Mouse (Mus musculus): ENCODE data around the gene Tsc2. TPM values are rescaled to one million over a fixed set of nuclear protein-coding genes. Genes with fewer than 3 reads are reported as not detected.

The Tsc2 gene
- polyA plus RNA-seq, 1 experiment from 2014 or later = 58.2 TPM

- under 1% methylated on average over 35 of the region's 35 CpGs for WGBS
- peak; percentile 24; the same call in 1 of the 2 replicates for ATAC-seq (ENCODE audit: low read depth)
These were observed 17.2 kb upstream of the Tsc2 start for GRCm38 (mm10) chr17:24649581-24650069.

GRCm38 (mm10) chr17:24648731-24649377, 16.4 kb upstream of the Tsc2 start:
- Histone ChIP-seq H3K27me3 (ENCODE audit: control insufficient read depth, insufficient read depth, low read depth, low read length) (no peaks in the 10 kb centered on the region), H3K4me1 (replicated peaks; ENCODE audit: control insufficient read depth, insufficient read depth, low read length) (peaks cover 45% of the 10 kb centered on the region), H3K4me3 (ENCODE audit: low read length) (peak overlapping the region; percentile 86), H3K9me3 (ENCODE audit: control insufficient read depth, low read length) (no peaks in the 10 kb centered on the region), H3K4me2 (ENCODE audit: low read depth, low read length) (peak overlapping the region; percentile 83), H3K9ac (ENCODE audit: low read length) (peak overlapping the region; percentile 93), H3K36me3 (ENCODE audit: control insufficient read depth, insufficient read depth, low read length) (no peaks in the 10 kb centered on the region), H3K27ac (ENCODE audit: low read length) (peak overlapping the region; percentile 67; the same call in 1 of the 2 replicates)
- ATAC-seq (ENCODE audit: low read depth) = no peak
- 65% methylated on average over 10 of the region's 10 CpGs for WGBS

More at GRCm38 (mm10) chr17:24649581-24650069, 17.2 kb upstream of the Tsc2 start:
- peaks cover 38% of the 10 kb centered on the region for H3K4me1 ChIP-seq (replicated peaks; ENCODE audit: control insufficient read depth, insufficient read depth, low read length)
- H3K4me3 ChIP-seq (ENCODE audit: low read length) = peak overlapping the region; percentile 86
- H3K9me3 ChIP-seq (ENCODE audit: control insufficient read depth, low read length) = no peaks in the 10 kb centered on the region
- H3K4me2 ChIP-seq (ENCODE audit: low read depth, low read length) = peak overlapping the region; percentile 83
- H3K27me3 ChIP-seq (ENCODE audit: control insufficient read depth, insufficient read depth, low read depth, low read length) = no peaks in the 10 kb centered on the region
- peak overlapping the region; percentile 93 for H3K9ac ChIP-seq (ENCODE audit: low read length)
- peak overlapping the region; percentile 67 for H3K27ac ChIP-seq (ENCODE audit: low read length)
- no peaks in the 10 kb centered on the region for H3K36me3 ChIP-seq (ENCODE audit: control insufficient read depth, insufficient read depth, low read length)

GRCm38 (mm10) chr17:24647493-24647892, 15.1 kb upstream of the Tsc2 start:
- no peak for ATAC-seq (ENCODE audit: low read depth)
- Histone ChIP-seq H3K4me3 (ENCODE audit: low read length) (peak overlapping the region; percentile 18; the same call in 1 of the 2 replicates), H3K27me3 (ENCODE audit: control insufficient read depth, insufficient read depth, low read depth, low read length) (no peaks in the 10 kb centered on the region), H3K36me3 (ENCODE audit: control insufficient read depth, insufficient read depth, low read length) (no peaks in the 10 kb centered on the region), H3K4me1 (replicated peaks; ENCODE audit: control insufficient read depth, insufficient read depth, low read length) (peaks cover 47% of the 10 kb centered on the region), H3K9me3 (ENCODE audit: control insufficient read depth, low read length) (no peaks in the 10 kb centered on the region), H3K27ac (ENCODE audit: low read length) (peak overlapping the region; percentile 65), H3K9ac (ENCODE audit: low read length) (peak overlapping the region; percentile 52), H3K4me2 (ENCODE audit: low read depth, low read length) (peak overlapping the region; percentile 41)
- WGBS = 69% methylated on average over 11 of the region's 11 CpGs

- Histone ChIP-seq H3K4me3 (ENCODE audit: low read length) (no peak overlapping the region), H3K4me1 (replicated peaks; ENCODE audit: control insufficient read depth, insufficient read depth, low read length) (peaks cover 47% of the 10 kb centered on the region), H3K9ac (ENCODE audit: low read length) (no peak overlapping the region), H3K27me3 (ENCODE audit: control insufficient read depth, insufficient read depth, low read depth, low read length) (no peaks in the 10 kb centered on the region), H3K36me3 (ENCODE audit: control insufficient read depth, insufficient read depth, low read length) (no peaks in the 10 kb centered on the region; the same call in 1 of the 2 replicates), H3K27ac (ENCODE audit: low read length) (peak overlapping the region; percentile 65), H3K4me2 (ENCODE audit: low read depth, low read length) (no peak overlapping the region), H3K9me3 (ENCODE audit: control insufficient read depth, low read length) (no peaks in the 10 kb centered on the region)
- 80% methylated on average over 4 of the region's 4 CpGs for WGBS
- no peak for ATAC-seq (ENCODE audit: low read depth)
These were observed 14.0 kb upstream of the Tsc2 start for GRCm38 (mm10) chr17:24646381-24646780.

GRCm38 (mm10) chr17:24645916-24646315, 13.5 kb upstream of the Tsc2 start:
- H3K27me3 ChIP-seq (ENCODE audit: control insufficient read depth, insufficient read depth, low read depth, low read length) = no peaks in the 10 kb centered on the region
- H3K27ac ChIP-seq (ENCODE audit: low read length) = peak overlapping the region; percentile 65
- no peaks in the 10 kb centered on the region for H3K9me3 ChIP-seq (ENCODE audit: control insufficient read depth, low read length)
- no peak overlapping the region for H3K4me3 ChIP-seq (ENCODE audit: low read length)
- ATAC-seq (ENCODE audit: low read depth) = no peak
- H3K36me3 ChIP-seq (ENCODE audit: control insufficient read depth, insufficient read depth, low read length) = peaks cover under 1% of the 10 kb centered on the region
- 62% methylated on average over 3 of the region's 3 CpGs for WGBS
- H3K4me1 ChIP-seq (replicated peaks; ENCODE audit: control insufficient read depth, insufficient read depth, low read length) = peaks cover 47% of the 10 kb centered on the region
- H3K4me2 ChIP-seq (ENCODE audit: low read depth, low read length) = no peak overlapping the region
- no peak overlapping the region for H3K9ac ChIP-seq (ENCODE audit: low read length)

GRCm38 (mm10) chr17:24644875-24645721, 12.7 kb upstream of the Tsc2 start:
- Histone ChIP-seq H3K9ac (ENCODE audit: low read length) (peak overlapping the region; percentile 42), H3K27ac (ENCODE audit: low read length) (peak overlapping the region; percentile 65), H3K4me1 (replicated peaks; ENCODE audit: control insufficient read depth, insufficient read depth, low read length) (peaks cover 42% of the 10 kb centered on the region), H3K27me3 (ENCODE audit: control insufficient read depth, insufficient read depth, low read depth, low read length) (no peaks in the 10 kb centered on the region), H3K36me3 (ENCODE audit: control insufficient read depth, insufficient read depth, low read length) (peaks cover 3% of the 10 kb centered on the region), H3K4me3 (ENCODE audit: low read length) (peak overlapping the region; percentile 5; the same call in 1 of the 2 replicates), H3K4me2 (ENCODE audit: low read depth, low read length) (peak overlapping the region; percentile 37), H3K9me3 (ENCODE audit: control insufficient read depth, low read length) (no peaks in the 10 kb centered on the region)
- peak; percentile 42 for ATAC-seq (ENCODE audit: low read depth)
- whole genome bisulfite sequencing = 71% methylated on average over 8 of the region's 9 CpGs

- H3K27me3 ChIP-seq (ENCODE audit: control insufficient read depth, insufficient read depth, low read depth, low read length) = no peaks in the 10 kb centered on the region
- peaks cover 41% of the 10 kb centered on the region for H3K4me1 ChIP-seq (replicated peaks; ENCODE audit: control insufficient read depth, insufficient read depth, low read length)
- ATAC-seq (ENCODE audit: low read depth) = peak; percentile 53
These were observed 11.7 kb upstream of the Tsc2 start for GRCm38 (mm10) chr17:24644030-24644715.

GRCm38 (mm10) chr17:24642791-24643343, 10.4 kb upstream of the Tsc2 start:
- Histone ChIP-seq H3K9me3 (ENCODE audit: control insufficient read depth, low read length) (no peaks in the 10 kb centered on the region), H3K27me3 (ENCODE audit: control insufficient read depth, insufficient read depth, low read depth, low read length) (no peaks in the 10 kb centered on the region), H3K4me3 (ENCODE audit: low read length) (no peak overlapping the region), H3K27ac (ENCODE audit: low read length) (no peak overlapping the region), H3K4me1 (replicated peaks; ENCODE audit: control insufficient read depth, insufficient read depth, low read length) (peaks cover 31% of the 10 kb centered on the region), H3K36me3 (ENCODE audit: control insufficient read depth, insufficient read depth, low read length) (peaks cover 5% of the 10 kb centered on the region), H3K9ac (ENCODE audit: low read length) (peak overlapping the region; percentile 42; the same call in 1 of the 2 replicates), H3K4me2 (ENCODE audit: low read depth, low read length) (no peak overlapping the region)
- WGBS = 62% methylated on average over 6 of the region's 6 CpGs
- no peak for ATAC-seq (ENCODE audit: low read depth)

More at GRCm38 (mm10) chr17:24644030-24644715, 11.7 kb upstream of the Tsc2 start:
- Histone ChIP-seq H3K27ac (ENCODE audit: low read length) (peak overlapping the region; percentile 65), H3K4me3 (ENCODE audit: low read length) (peak overlapping the region; percentile 5; the same call in 1 of the 2 replicates), H3K9me3 (ENCODE audit: control insufficient read depth, low read length) (no peaks in the 10 kb centered on the region), H3K9ac (ENCODE audit: low read length) (peak overlapping the region; percentile 42), H3K36me3 (ENCODE audit: control insufficient read depth, insufficient read depth, low read length) (peaks cover 3% of the 10 kb centered on the region), H3K4me2 (ENCODE audit: low read depth, low read length) (peak overlapping the region; percentile 37)
- 25% methylated on average over 7 of the region's 7 CpGs for WGBS

Measured in lung, embryonic 16.5 days (tissue).